Mouse (Mus musculus) brain, adult 10 weeks (tissue): ENCODE data around the gene Rhox12. TPM values are rescaled to one million over a fixed set of nuclear protein-coding genes. Genes with fewer than 3 reads are reported as not detected.

Experiments
- polyA plus RNA-seq: library from polyadenylated mRNA; stranded (reverse); fragments of 350-450 nt; fragmentation: Illumina TruSeq; extraction: RNeasy Lipid Tissue Mini Kit (QIAGEN cat#74804); gene quantifications from one replicate; pipeline ENCODE4 v1.2.3, GENCODE M21; 2015; ENCODE audit warnings: low read depth, low replicate concordance

Rhox12 gene
- polyA plus RNA-seq = not detected

GRCm38 (mm10) chrX:38110807-38111206 is at the start of gene Rhox12:
Gene Rhox12, minus strand, starts transcription at chrX:38110907.

DNA sequence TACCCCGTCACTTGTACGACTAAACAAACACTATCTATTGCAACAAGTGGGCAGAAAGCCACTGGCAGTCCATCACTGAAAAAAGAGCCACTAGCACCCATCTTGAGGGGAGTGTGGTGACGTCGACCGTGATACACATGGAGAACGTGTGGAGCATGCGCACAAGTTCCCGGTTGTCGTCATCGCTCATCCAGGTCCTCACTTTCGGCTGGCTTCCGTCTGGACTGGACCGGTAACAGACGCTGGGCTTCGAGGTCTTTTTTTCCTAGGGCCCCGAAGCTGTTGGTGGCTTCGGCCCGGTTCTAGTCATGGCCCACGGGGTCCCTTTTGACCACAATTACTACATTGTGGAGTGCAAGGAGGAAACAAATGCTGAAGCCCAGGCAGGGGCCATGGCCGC is 10.3 kb upstream of the Rhox12 start, which contains the start of gene Rhox13:
TSS of gene Rhox13 (plus strand) at position 238 of the 400 bp plus-strand sequence.

GRCm38 (mm10) chrX:38085041-38085440 is 25.7 kb downstream of the Rhox12 start, which contains the start of gene Rhox11:
Gene Rhox11, minus strand, starts transcription at chrX:38085141.

GRCm38 (mm10) chrX:38066175-38066574 is 44.5 kb downstream of the Rhox12 start, which contains the start of gene Rhox10:
Gene Rhox10, plus strand, starts transcription at chrX:38066475.

Other genes with a start within 250 kb of the Rhox12 start
- not detected for gene Rhox8, start 232.0 kb downstream of the Rhox12 start, polyA plus RNA-seq
- not detected for gene Rhox7b, start 213.7 kb downstream of the Rhox12 start, polyA plus RNA-seq
- gene Rhox9, start 209.1 kb downstream of the Rhox12 start, polyA plus RNA-seq = not detected
- gene Btg1-ps1, start 92.1 kb downstream of the Rhox12 start, polyA plus RNA-seq = not detected
- gene Btg1-ps2, start 67.8 kb downstream of the Rhox12 start, polyA plus RNA-seq = not detected
- not detected for gene Rhox10, start 44.4 kb downstream of the Rhox12 start, polyA plus RNA-seq
- not detected for gene Rhox11, start 25.8 kb downstream of the Rhox12 start, polyA plus RNA-seq
- not detected for gene Rhox13, start 10.3 kb upstream of the Rhox12 start, polyA plus RNA-seq
- gene Zbtb33, start 78.9 kb upstream of the Rhox12 start, polyA plus RNA-seq = 21.4 TPM
- gene Tmem255a, start 141.5 kb upstream of the Rhox12 start, polyA plus RNA-seq = 21.5 TPM
- not detected for gene Atp1b4, start 205.3 kb upstream of the Rhox12 start, polyA plus RNA-seq